Mouse (Mus musculus) retina, postnatal 1 day (tissue): ENCODE measurements at regions not wholly inside any gene's neighbourhood (a gene's known extent, or its start where the extent isn't known, plus 50 kb on each side); places are given as distances from the start of the nearest gene placed in this dataset.

Experiments
- DNase-seq: peaks from one replicate; pipeline ENCODE4 v3.0.0-alpha.2; 2012

DNA sequence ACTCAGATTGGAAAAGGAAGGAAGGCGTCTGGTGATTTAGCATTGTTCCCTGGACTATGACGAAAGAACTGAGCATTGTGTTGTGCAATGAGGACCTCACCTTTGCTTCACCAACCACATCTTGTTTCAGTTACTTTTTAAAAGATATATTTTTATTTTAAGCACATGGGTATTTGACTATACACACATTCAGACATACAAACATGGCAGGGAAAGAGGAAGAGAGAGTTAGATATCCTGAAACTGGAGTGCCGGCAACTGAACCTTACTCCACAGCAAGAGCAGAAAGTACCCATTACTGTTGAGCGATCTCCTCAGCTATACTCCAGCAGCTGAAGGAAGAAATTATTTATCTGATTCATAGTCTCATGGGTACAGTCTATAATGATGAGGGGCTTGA lies 287.7 kb downstream of the Rps29 start:
- no peak for DNase-seq

DNA sequence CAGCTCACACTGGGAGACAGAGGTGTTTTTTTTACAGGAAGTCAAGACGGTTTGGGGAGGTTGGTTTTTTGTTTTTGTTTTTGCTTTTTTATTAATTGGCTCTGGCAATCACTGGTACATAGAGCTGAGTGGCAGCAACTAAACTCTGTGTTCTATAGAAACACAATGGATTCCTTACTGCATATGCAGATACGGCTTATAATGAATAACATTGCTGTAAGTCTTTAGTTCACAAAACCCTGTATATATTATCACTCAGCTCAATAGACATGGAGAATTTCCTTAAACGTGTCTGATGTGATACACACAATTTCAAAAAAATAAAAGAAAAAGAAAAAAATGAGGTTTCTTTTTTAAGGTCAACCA lies 296.0 kb downstream of the Rps29 start:
- DNase-seq, result no peak

DNA sequence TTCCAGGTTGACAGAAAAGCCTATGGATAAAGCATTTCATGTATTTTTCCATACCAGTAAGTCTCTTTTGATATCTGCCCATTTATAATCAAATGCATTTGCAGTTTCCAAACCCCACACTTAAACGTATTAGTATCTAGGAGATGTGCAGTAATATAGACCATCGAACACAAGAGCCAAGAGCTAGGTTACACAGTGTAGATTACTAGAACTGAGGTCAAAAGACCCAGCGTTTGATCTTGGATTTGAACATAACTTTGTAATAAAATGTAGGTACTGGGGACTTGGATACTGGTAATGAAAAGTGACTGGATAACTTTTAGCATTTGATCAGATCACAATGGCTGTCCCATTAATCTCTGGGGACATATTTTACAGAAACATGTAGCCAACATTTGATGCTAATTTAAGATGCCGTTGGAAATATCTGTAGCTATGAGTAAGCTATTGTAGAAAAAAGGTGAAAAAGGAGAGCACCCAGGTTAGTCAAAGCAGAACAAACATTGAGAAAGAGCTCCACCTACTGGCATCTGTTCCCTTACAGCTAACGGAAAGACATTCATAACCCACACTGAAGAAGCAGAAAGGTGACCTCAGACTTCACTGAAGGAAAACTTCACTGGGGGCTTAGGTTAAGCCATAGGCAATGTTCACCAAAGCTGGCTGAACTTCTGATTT lies 296.5 kb downstream of the Rps29 start:
- peak; percentile 73 for DNase-seq

DNA sequence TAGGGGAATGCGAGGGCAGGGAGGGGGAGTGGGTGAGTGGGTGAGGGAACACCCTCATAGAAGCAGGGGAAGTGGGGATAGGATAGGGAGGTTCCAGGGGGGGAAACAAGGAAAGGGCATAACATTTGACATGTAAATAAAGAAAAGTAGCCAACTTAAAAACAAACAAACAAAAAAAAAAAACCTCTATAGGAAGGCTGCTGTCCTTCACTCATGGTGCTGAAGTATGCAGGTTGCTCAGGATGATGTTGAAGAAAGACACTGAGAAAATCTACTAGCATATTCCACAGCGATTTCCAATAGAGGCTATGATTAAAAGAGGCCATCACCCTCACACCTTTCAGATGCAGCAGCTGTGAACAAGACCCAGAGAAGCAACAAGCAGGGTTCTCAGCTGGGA lies 298.7 kb downstream of the Rps29 start:
- DNase-seq, result no peak

DNA sequence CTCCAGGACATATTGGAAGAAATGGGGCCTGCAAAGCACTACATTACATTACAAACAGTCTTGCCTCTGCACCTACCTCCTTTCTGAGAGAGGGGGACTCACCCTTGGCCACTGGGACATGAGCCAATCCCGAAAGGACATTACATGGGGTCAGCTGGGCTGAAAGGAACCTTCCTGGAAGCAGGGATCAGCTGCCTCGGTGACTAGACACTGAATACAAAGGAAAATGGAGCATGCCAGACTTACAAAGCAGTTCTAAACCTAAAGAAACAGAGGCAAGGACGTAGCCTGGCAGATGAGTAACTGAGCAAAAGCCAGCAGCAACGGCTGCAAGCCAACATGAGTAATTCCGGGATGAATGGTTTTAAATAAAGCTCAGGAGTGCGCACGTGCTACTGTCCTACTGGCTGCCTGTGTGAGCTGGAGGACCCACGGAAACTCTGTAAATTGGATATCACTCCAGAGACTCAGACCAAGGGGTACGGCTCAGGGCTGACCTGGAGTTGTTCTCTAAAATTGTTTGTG lies 309.3 kb downstream of the Rps29 start:
- no peak for DNase-seq

DNA sequence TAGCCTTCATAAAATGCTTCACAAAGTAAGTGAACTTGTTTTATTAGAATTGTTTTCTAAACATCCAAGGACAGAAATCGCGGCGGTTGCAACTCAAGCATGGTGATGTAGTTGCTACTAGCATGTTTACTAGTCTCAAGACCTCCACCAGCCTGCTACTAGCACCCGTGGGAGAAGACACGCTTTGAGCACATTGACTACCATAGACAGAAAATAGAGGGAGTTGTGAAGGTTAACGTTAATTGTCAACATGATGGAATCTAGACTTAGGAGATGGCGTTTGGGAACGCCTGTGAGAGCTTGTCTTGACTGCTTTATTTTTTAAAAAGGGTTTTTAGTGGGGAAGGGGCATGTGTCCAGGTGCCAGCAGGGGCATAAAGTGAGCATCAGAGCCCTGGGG lies 318.2 kb downstream of the Rps29 start:
- no peak for DNase-seq

DNA sequence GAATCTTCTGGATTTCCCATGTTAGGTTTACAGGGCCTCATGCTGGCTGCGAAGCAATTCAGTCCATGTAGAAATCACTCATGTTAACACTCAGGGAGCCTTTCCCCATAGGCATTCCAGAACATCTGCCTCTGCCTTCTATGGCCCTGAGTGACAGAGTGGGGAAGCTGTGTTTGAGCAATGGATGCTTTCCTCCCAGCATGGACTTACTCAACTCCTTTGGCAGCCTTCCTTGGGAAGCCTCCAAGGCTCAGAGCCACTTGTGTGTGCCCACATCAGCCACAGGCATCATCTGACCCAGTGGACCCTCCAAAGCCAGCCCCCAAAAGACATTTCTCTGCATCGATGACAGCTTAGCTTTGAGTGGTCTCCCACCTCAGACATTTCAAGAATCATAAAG lies 318.8 kb downstream of the Rps29 start:
- DNase-seq, result no peak

DNA sequence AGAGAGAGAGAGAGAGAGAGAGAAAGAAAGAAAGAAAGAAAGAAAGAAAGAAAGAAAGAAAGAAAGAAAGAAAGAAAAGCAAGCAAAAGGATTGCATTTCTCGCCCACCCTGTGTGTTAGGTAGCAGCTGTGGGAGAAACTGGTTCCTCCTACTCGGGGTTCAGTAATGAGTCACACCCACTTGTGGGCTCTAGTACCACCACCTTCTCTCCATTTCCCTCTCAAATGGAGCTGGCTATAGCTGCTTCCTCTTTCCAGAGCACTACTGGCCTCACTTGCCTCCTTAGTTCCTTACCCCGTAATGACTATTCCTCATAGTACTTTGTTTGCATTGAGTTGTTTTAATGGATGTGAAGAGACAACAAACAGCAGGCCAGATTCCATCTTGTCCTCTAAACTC lies 323.0 kb downstream of the Rps29 start:
- no peak for DNase-seq

DNA sequence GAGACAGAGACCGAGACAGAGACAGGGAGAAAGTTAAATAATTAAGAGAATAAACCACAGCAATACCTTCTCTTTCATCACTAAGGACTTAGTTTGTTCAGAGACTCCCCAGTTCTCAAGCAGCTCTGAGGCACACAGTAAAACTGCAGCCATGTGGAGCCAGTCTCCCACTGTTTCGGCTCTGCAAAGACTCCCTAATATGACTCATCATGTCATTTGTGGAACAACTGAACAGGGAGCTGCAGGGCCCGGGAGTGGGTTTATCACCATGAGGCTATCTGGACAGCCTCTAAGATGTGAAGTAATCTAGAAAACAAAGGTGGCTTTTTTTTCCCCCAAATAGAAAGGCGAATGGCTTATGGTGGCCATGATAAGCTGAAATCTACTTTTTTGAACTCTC lies 325.1 kb downstream of the Rps29 start:
- DNase-seq, result no peak

DNA sequence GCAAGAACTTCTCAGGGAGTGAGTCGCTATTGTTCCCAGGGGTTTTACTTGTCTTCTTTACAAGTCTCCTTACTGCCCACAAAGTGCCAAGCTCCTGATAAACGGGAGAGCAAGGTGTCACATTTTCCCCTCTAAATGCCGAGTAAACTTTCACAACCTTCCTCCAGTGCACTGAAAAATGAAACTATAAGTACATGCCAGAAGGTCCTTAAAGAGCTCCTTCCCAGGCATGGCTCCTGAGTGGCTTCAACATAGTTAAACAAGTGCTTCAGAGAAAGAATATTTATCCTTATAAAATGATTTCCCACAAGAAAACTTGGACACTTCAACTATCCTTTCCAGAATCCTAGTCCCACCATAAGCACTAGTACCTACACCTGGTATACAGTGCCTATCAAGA lies 329.6 kb downstream of the Rps29 start:
- DNase-seq, result no peak

DNA sequence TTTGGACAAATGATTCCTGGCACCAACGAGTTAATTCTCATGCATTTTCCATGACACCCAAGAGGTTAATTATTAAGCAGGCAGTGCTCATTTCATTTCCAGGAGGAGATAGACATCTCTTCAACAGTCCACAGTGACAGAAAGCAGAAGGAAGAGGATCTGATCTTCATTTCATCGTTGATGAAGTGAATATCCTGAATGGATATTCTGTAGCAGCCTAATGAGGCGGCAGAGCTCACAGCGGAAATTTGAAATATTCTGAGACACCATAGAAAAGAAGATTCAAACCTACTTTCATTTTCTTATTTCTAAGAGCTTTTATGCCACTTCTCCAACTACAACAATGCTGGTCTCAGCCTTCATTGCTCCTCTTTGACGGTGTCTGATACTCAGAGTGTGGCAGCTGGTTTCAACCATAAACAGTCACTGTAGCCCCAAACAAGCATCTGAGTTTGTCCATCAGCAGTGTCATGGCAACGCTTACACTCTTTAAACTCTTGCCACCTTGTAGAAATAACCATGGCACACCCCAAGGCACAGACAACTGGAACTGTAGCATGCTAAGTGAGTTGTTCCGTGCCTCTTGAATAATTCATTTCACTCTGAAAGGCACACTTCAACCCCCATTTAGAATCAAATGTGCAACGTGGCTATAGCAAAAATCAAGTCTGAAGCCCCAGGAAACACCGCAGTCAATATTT lies 331.3 kb downstream of the Rps29 start:
- DNase-seq, result no peak

DNA sequence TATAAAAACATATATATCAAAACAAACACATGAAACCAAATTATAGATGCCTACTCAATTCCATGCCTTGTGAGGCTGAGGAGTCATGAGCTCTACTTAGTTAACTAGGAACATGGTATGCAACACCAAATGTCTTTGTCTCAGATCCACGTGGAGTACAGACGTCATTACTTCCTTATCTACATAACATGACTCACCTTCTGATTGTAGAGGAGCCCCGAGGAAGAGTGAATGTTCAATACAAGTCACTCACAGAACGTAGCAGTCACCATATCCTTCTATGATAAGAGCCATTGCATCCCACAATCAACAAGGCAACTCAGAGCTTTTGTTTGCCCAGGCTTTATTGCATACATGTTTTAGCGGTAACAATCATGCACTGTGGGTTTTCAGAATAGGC lies 364.6 kb downstream of the Rps29 start:
- no peak for DNase-seq

DNA sequence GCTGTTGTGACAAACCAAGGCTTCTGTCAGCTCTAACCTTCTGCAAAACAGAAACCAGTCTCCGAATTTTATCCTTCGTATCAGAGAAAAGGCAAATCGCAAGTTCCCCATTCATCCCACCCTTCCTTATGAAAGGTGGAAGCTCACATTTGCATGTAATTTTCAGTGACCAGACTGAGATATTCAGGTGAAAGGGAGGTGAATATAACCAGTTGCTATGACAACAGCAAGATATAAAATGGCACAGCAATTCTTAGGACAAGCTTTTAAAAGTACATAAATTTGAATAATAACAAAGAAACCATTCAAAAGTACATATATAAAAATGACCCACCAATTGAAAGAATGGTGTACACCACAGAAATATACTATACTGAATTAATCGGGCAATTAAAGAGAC lies 375.4 kb downstream of the Rps29 start:
- no peak for DNase-seq

DNA sequence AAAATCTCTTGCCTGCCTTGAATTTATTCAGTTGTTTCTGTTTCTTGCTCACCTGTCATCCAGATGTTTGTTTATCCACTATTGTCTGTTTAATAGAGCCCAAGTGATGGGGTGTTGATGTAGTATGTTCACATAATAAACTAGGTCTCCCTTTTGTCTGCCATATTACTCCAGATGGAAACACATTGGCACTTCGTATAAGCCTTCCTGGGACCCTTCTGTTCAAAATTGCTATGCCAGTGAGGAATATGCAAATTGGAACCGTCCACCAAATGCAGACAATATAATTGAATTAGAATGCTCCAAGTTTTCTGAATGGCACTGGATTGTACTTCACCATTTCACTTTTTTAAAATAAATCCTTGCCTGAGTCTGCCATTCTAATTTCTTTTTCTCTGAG lies 383.5 kb downstream of the Rps29 start:
- DNase-seq, result no peak

DNA sequence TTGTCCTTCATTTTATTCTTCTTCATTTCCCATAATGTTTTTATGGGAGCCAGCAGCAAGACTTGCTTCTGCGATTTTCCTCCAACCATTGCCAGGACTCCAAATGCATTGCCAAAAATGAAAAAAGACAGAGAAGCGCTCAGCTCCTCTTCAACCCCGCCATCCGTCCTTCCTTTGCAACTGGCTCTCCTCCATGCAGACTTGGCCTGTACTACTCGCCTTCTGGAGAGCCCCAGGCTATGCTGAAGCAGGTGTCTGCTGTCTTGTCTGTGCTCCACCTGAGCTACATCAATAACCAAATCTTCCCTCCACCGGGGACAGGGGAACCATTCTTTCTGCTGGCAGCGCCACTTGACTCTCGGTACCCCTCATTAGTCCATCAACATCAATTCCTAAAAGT lies 384.2 kb downstream of the Rps29 start:
- DNase-seq, result no peak

DNA sequence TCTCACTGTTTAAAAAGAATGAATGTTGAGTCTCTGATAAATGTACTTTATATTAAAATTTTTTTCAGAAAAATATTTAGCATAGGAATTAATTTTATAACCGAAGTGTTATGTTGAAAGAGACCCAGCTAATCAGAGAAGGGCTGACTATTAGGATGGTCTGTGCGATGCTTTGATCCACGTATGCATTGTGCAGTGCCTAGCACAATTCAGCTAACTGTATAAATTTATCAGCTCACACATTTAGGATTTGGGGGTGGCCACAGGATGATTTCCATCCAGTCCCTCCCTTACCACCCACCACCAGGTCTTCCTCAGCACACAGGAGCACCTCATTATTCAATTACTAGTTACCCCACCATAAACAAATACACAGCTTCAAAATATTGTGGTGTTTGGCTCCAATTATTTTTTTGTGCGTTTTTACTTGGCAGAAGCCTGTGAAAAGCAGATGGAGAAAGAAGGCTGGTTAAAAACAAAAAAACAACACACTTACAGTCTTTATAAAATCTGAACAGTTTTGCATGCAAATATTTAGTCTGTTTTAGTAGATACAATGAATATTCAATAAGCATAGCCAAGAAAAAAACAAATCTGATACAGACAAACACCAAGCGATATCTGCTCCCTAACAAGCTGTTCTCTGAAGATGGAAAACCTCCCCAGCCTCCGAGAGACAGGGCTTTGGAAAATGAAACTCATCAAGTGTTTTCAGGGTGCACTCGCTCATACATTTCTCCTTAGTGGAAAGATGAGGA lies 400.5 kb downstream of the Rps29 start:
- no peak for DNase-seq

DNA sequence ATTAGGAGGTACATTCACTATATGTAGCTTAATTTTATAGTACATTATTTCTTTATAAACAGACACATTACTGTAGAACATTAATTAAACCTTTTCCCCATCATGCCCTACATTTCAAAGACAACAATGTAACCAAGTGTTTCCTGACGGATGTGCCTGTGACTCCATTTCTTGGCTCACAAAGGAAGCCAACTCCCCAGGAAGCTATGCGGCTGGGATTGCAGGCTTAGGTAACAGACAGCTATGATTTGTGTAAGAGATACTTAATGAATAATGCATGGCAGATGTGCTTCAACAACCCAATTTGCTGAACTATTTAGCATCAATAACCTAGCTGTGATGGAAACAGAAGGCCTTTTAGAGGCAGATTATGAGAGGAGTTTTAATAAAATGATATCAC lies 430.1 kb downstream of the Rps29 start:
- peak; percentile 24 for DNase-seq

DNA sequence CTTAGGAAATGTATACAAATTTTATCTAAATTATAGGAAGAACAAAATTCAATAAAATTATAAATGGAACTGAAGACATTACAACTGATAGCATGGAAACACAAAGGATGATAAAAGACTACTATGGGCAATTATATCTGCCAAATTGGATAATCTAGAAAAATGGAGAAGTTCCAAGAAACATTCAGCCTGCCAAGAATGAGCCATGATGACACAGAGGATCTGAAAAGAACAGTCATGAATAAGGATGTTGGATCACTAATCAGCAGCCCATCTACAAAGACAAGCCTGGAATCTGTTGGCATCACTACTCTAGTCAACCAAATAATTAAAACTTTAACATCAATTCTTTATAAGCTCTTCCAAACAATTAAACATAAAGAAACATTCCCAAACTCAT lies 440.0 kb downstream of the Rps29 start:
- no peak for DNase-seq

DNA sequence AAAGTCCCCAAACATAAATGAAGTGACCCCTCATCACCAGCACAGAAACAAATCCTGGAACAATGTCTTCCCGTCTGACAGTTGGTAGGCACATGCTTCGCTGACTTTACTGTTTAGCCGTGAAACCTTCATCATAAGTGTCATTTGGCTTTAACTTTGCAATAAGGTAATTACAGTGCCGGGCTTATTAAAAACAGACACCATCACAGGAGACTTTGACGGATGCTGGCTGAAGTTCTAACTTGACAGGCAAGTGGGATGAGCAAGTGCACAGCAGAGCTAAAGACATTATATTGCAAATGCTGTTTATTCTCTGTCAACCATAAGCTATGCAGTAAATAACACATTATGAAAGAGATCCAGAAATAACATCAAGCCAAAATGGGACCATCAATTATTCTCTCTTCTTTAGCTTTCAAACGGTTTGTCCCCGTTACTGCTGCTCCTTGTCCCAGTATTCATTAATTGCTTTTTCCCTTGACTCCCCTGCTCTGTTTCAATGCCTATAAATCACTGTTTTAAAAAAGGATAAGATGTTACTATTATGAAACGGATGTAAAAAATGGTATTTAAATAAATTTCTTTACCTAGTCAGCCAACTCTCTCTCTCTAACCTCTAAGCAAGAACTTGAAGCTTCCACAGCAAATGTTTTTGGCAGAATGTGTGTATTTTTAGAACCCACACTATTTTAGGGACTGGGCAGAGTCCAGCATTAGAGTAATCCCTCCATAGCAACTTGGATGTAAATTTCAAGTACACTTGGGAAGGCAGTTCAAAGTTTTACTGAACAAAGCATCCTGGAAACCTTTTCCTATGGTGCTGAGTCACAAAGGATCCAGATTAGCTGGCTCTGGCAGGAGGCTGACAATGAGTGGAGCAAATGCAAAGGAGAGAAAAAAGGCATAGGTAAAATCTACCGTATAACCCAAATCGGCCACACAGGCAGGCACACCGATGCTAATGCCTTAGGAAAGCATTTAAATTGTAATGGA lies 464.4 kb downstream of the Rps29 start:
- DNase-seq, result no peak

DNA sequence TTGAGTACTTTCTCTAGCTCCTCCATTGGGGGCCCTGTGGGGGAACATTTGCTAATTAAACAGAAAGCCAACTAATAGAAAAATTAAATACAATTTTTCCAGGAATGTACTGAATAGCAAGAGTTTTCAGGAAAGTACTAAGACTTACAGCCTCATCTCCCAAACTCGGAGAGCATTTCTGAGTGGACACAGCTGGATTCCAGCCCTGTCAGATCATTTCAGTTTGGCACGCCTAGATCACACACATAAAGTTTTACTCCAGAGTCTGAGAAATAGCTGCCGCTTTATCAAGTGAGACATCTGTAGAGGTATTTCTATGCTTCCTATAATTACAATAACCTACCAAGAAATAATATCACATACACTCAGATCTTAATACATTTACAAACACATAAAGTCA lies 470.7 kb downstream of the Rps29 start:
- no peak for DNase-seq

DNA sequence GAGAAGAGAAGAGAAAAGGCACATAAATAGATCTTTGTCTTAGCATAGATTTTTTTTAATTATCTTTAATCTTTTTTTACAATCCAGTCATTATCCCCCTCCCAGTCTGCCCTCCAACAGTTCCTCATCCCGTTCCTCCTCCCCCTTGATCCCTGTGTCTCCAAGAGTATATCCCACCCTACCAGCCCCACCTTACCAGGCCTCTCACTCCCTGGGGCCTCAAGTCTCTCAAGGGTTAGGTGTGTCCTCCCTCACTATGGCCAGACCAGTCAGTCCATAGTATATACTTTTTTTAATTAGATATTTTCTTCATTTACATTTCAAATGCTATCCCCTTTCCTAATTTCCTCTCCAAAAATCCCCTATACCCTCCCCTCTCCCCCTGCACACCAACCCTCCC lies 475.1 kb downstream of the Rps29 start:
- DNase-seq, result no peak

DNA sequence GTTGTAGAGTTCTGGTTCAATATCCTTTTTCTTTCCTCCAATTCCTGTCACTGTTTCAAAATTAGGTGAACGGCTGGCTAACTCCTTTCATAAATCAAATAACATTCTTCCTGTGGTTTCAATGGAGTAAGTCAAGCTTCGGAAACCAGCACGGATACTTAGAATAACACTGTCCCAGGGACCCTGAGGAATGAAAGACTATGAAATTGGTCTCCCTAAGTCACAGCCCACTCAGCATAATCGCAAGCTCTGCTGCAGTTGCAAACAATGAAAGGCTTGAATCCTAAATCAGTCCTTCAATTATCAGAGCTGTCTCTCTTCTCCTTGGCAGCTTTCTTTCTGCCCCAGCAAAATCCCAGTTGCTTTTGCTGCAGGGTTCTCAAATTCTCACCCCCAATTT lies 475.8 kb downstream of the Rps29 start:
- no peak for DNase-seq

DNA sequence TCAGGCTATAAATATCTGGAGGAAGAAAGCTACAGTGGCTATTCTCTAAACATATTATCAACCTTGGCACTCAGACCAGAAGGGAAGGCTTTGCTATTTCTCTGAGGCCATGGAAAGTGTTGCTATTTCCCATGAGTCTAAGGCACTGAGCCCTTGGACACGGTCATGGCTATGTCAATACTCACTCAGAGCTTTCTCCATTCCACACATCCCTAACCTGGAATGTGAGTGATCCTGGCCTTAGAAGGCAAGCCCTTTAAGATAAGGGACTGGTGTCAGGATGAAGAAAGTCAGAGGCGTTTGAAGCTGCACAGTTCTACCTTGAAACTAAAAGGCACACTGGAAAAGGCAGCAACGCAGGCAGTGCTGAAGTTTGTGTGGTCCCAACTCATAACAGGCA lies 478.3 kb downstream of the Rps29 start:
- DNase-seq, result no peak
